Mouse (Mus musculus) ES-E14 (cell line): Measurements from ENCODE around the gene Rbfox1. TPM values are rescaled to one million over a fixed set of nuclear protein-coding genes. Genes with fewer than 3 reads are reported as not detected.

Experiments
- DNase-seq: peaks from one replicate; pipeline ENCODE4 v3.0.0-alpha.2; 2013; ENCODE audit warnings: low read depth, low spot score
- H3K27ac ChIP-seq: 2 replicates; pipeline ENCODE4 v1.5.1; 2012; ENCODE audit warnings: low read depth, mild to moderate bottlenecking, low read length, moderate library complexity, mixed read lengths; ENCODE audit not compliant: poor library complexity, insufficient read depth, severe bottlenecking
- H3K36me3 ChIP-seq: 2 replicates; pipeline ENCODE4 v1.6.1; 2012; ENCODE audit warnings: mild to moderate bottlenecking, low read length, moderate library complexity, mixed read lengths; ENCODE audit not compliant: control insufficient read depth, poor library complexity, insufficient read depth, severe bottlenecking
- H3K4me1 ChIP-seq, 2 experiments: fragments of 150-350 bp in 1 of 2; sonication (generic) in 1 of 2; 2 replicates each; pipeline ENCODE4 v1.6.1; 2012; ENCODE audit warnings: low read length in 2 of 2, mild to moderate bottlenecking in 1 of 2, mixed read lengths in 1 of 2; ENCODE audit not compliant: control insufficient read depth in 2 of 2, insufficient read depth in 2 of 2, poor library complexity in 1 of 2
- H3K4me3 ChIP-seq, 2 experiments: fragments of 150-350 bp in 1 of 2; sonication (generic) in 1 of 2; 2 replicates each; pipeline ENCODE4 v1.5.1; 2012; ENCODE audit warnings: low read length in 2 of 2, low read depth in 1 of 2, mild to moderate bottlenecking in 1 of 2, mixed read lengths in 1 of 2; ENCODE audit not compliant: insufficient read depth in 1 of 2, poor library complexity in 1 of 2, severe bottlenecking in 1 of 2
- H3K9ac ChIP-seq: 2 replicates; pipeline ENCODE4 v1.6.1; 2012; ENCODE audit warnings: low read depth, mild to moderate bottlenecking, low read length, mixed read lengths; ENCODE audit not compliant: poor library complexity, insufficient read depth, severe bottlenecking
- H3K9me3 ChIP-seq: fragments of 150-350 bp; sonication (generic); 2 replicates; pipeline ENCODE4 v1.6.1; 2012; ENCODE audit warnings: low read depth, mild to moderate bottlenecking, low read length; ENCODE audit not compliant: control insufficient read depth, insufficient read depth
- CHD2 ChIP-seq: IDR thresholded peaks from 2 replicates; pipeline ENCODE4 v1.6.1; 2014; ENCODE audit warnings: mild to moderate bottlenecking, low read depth, low read length, inconsistent platforms
- HCFC1 ChIP-seq: IDR thresholded peaks from 2 replicates; pipeline ENCODE4 v1.6.1; 2012; ENCODE audit warnings: low read length, inconsistent platforms, borderline replicate concordance; ENCODE audit not compliant: insufficient read depth
- MAFK ChIP-seq: IDR thresholded peaks from 2 replicates; pipeline ENCODE4 v1.6.1; 2014; ENCODE audit warnings: mild to moderate bottlenecking, low read depth, low read length, inconsistent platforms; ENCODE audit not compliant: insufficient read depth
- ZC3H11A ChIP-seq: IDR thresholded peaks from 2 replicates; pipeline ENCODE4 v1.6.1; 2012; ENCODE audit warnings: low read depth, mild to moderate bottlenecking, inconsistent platforms, low read length, borderline replicate concordance
- ZNF384 ChIP-seq: IDR thresholded peaks from 2 replicates; pipeline ENCODE4 v1.6.1; 2012; ENCODE audit warnings: low read depth, low read length, inconsistent platforms
- in situ Hi-C, 2 experiments: fragments of 600-800 bp; cut with MboI; formaldehyde crosslinking; loops; one replicate each; pipeline ENCODE4 v1.15.1; 2025; ENCODE audit warnings: low sequenced_read_pairs in 2 of 2, inconsistent platforms in 1 of 2; ENCODE audit not compliant: unreplicated experiment in 2 of 2
- total RNA-seq: library from RNA; depleted of rRNA; stranded (reverse); fragments of 300-350 nt; gene quantifications from 2 replicates; pipeline ENCODE4 v1.2.3, GENCODE M21; 2012

Gene Rbfox1
- total RNA-seq, 1 experiment, result 0.18 TPM

GRCm38 (mm10) chr16:6284317-6284716 is 399.2 kb downstream of the Rbfox1 start:
- Histone ChIP-seq H3K27ac (no peak overlapping the region), H3K9ac (no peak overlapping the region), H3K4me3 (no peak overlapping the region), H3K4me1 (no peaks in the 10 kb centered on the region; a peak in 2 of 4 replicates), H3K9me3 (no peaks in the 10 kb centered on the region), H3K36me3 (no peaks in the 10 kb centered on the region)
- TF ChIP-seq ZC3H11A (no peak), MAFK (no peak), CHD2 (no peak), HCFC1 (no peak), ZNF384 (no peak)
- in situ Hi-C loops, result no loop called here
- no peak for DNase-seq

- DNase-seq, result no peak
- Histone ChIP-seq H3K4me3 (no peak overlapping the region), H3K36me3 (no peaks in the 10 kb centered on the region), H3K4me1 (no peaks in the 10 kb centered on the region; a peak in 2 of 4 replicates), H3K9ac (no peak overlapping the region), H3K9me3 (no peaks in the 10 kb centered on the region), H3K27ac (no peak overlapping the region)
- in situ Hi-C loops, result no loop called here
- TF ChIP-seq CHD2, result no peak
- TF ChIP-seq MAFK, result no peak
- TF ChIP-seq ZC3H11A, result no peak
- TF ChIP-seq ZNF384, result no peak
- TF ChIP-seq HCFC1, result no peak
Measured at GRCm38 (mm10) chr16:6287699-6288098, 402.5 kb downstream of the Rbfox1 start.

GRCm38 (mm10) chr16:6300112-6300511 is 415.0 kb downstream of the Rbfox1 start:
- TF ChIP-seq ZNF384, result no peak
- no peak for TF ChIP-seq CHD2
- no peak for TF ChIP-seq HCFC1
- no peak for TF ChIP-seq ZC3H11A
- no peak for TF ChIP-seq MAFK
- Histone ChIP-seq H3K4me3 (no peak overlapping the region), H3K36me3 (no peaks in the 10 kb centered on the region), H3K27ac (no peak overlapping the region), H3K9ac (no peak overlapping the region), H3K4me1 (no peaks in the 10 kb centered on the region), H3K9me3 (no peaks in the 10 kb centered on the region)
- no peak for DNase-seq
- in situ Hi-C loops, result no loop called here

GRCm38 (mm10) chr16:6303082-6303481 is 417.9 kb downstream of the Rbfox1 start:
- H3K4me3 ChIP-seq, result no peak overlapping the region
- in situ Hi-C loops, result no loop called here
- H3K9ac ChIP-seq, result no peak overlapping the region
- no peaks in the 10 kb centered on the region for H3K4me1 ChIP-seq
- no peak overlapping the region for H3K27ac ChIP-seq
- TF ChIP-seq CHD2, result no peak
- TF ChIP-seq ZNF384, result no peak
- no peak for TF ChIP-seq MAFK
- no peak for TF ChIP-seq HCFC1
- no peak for TF ChIP-seq ZC3H11A
- H3K36me3 ChIP-seq, result no peaks in the 10 kb centered on the region
- DNase-seq, result no peak
- H3K9me3 ChIP-seq, result no peaks in the 10 kb centered on the region

- in situ Hi-C loops, result no loop called here
- Histone ChIP-seq H3K9ac (no peak overlapping the region), H3K36me3 (no peaks in the 10 kb centered on the region), H3K27ac (no peak overlapping the region), H3K4me1 (no peaks in the 10 kb centered on the region), H3K4me3 (no peak overlapping the region), H3K9me3 (no peaks in the 10 kb centered on the region)
- TF ChIP-seq CHD2, result no peak
- no peak for TF ChIP-seq ZC3H11A
- no peak for TF ChIP-seq MAFK
- no peak for TF ChIP-seq ZNF384
- TF ChIP-seq HCFC1, result no peak
- DNase-seq, result no peak
Measured at GRCm38 (mm10) chr16:6309940-6310339, 424.8 kb downstream of the Rbfox1 start.
